Mouse (Mus musculus): ENCODE measurements around the gene Stpg3. TPM values are rescaled to one million over a fixed set of nuclear protein-coding genes. Genes with fewer than 3 reads are reported as not detected.
A peak's percentile ranks its signal among the peaks of the same experiment; 100 is the strongest.

Gene Stpg3
- polyA plus RNA-seq, 1 experiment from 2014 or later: 0.15 TPM

DNA sequence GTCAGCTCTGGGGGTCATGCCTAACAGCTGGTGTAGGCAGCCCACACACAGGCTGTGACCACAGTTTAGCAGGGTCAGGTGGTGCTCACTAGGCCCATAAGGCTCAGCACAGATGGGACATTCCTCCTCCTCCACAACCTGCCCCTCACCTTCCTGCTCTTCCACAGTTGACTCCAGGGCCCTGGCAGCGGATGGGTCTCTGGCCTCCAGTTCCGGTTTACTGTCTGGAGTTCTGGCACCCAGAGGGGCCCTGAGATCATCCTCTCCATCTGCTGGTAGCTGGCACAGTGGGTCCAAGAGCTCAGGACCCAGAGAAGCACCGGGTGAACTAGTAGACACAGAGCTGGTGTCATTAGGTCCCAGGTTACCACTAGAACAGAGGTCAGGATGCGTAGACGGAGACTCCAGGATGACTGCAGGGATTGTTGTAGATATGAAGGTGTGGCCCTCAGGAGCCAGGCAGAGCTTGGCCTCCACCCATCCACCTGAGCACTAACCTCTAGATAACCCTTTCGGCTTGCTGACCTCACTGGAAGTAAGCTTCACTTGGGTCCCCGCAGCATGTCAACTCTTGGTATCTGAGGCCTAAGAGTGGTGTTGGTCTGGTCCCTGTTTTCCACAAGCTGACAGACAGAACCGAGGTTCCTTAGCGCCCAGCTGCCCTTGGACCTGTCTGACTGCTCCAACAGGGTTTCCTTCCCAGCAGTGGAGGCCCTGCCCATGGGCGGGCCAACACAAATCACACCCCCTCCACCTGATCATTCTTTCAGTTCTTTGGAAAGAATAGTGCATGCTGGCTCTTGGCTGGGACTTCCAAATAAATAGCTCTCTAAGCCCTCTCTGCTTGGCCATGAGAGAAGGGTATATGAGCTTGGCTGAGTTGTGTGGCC, 32.0 kb upstream of the Stpg3 start, which contains the start of gene AL732309.1:
Gene AL732309.1 (minus strand): TSS at position 681 of the 890 bp plus-strand sequence.
- Histone ChIP-seq H3K36me3 (peaks cover 57% of the 10 kb centered on the region), H3K27me3 (peaks cover 28% of the 10 kb centered on the region)
- ATAC-seq (ENCODE audit: insufficient number of reproducible peaks, insufficient read depth, low FRiP score, low TSS enrichment, low read depth): no peak

DNA sequence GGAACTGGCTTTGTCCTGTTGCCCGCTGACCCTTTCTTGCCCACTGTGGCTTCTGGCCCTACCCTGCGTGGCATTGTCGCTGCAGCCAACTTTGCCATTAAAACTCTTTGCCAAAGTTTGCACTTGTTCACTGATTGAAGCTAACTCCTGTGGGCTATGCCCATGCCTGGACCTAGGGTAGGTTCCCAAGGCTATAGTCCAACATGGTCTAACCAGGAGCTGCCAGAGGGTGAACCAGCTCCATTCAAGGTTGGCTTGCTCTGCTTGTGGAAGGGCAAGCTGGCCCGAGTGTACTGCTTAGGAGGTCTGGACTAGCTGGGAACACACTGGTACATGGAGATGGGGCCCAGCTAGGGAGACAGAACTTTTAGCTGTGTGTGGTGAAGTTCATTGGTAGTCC, 29.7 kb upstream of the Stpg3 start:
- H3K36me3 ChIP-seq: peaks cover 35% of the 10 kb centered on the region
- ATAC-seq (ENCODE audit: insufficient number of reproducible peaks, insufficient read depth, low FRiP score, low TSS enrichment, low read depth): no peak
- H3K4me3 ChIP-seq: no peak overlapping the region
- H3K9ac ChIP-seq: no peak overlapping the region
- WGBS: 87% methylated on average over 4 of the region's 4 CpGs
- no peak overlapping the region for H3K4me2 ChIP-seq
- peaks cover 28% of the 10 kb centered on the region for H3K4me1 ChIP-seq
- H3K9me3 ChIP-seq: no peaks in the 10 kb centered on the region
- H3K27ac ChIP-seq: no peak overlapping the region
- peaks cover 34% of the 10 kb centered on the region for H3K27me3 ChIP-seq

More for the DNA sequence above, 32.0 kb upstream of the Stpg3 start, which contains the start of gene AL732309.1:
- peaks cover 12% of the 10 kb centered on the region for H3K4me1 ChIP-seq
- H3K9me3 ChIP-seq: no peaks in the 10 kb centered on the region
- no peak within 1 kb of the TSS for H3K4me3 ChIP-seq
- no peak within 1 kb of the TSS for H3K4me2 ChIP-seq
- H3K27ac ChIP-seq: no peak within 1 kb of the TSS
- H3K9ac ChIP-seq: no peak within 1 kb of the TSS
- 86% methylated on average over 10 of the region's 10 CpGs for WGBS

DNA sequence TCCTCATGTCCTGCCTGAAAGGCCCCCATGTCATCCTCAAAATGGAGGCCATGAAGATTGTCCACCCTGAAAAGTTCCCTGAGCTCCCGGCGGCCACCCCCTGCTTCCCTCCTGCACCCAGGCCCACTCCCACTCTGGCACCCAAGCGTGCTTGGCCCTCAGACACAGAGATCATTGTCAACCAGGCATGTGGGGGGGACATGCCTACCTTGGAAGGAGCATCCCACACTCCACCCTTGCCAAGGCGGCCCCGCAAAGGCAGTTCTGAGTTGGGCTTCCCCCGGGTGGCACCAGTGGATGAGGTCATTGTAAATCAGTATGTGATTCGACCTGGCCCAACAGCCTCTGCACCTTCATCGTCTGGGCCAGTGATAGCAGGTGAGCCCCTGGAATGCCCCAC, 28.9 kb upstream of the Stpg3 start:
- H3K9ac ChIP-seq: no peak overlapping the region
- H3K4me1 ChIP-seq: peaks cover 28% of the 10 kb centered on the region
- peaks cover 26% of the 10 kb centered on the region for H3K36me3 ChIP-seq
- H3K27me3 ChIP-seq: peaks cover 34% of the 10 kb centered on the region
- peak overlapping the region; percentile 93 for H3K4me2 ChIP-seq
- H3K4me3 ChIP-seq: no peak overlapping the region
- 80% methylated on average over 8 of the region's 8 CpGs for WGBS
- H3K27ac ChIP-seq: no peak overlapping the region
- no peak for ATAC-seq (ENCODE audit: insufficient number of reproducible peaks, insufficient read depth, low FRiP score, low TSS enrichment, low read depth)
- H3K9me3 ChIP-seq: no peaks in the 10 kb centered on the region

DNA sequence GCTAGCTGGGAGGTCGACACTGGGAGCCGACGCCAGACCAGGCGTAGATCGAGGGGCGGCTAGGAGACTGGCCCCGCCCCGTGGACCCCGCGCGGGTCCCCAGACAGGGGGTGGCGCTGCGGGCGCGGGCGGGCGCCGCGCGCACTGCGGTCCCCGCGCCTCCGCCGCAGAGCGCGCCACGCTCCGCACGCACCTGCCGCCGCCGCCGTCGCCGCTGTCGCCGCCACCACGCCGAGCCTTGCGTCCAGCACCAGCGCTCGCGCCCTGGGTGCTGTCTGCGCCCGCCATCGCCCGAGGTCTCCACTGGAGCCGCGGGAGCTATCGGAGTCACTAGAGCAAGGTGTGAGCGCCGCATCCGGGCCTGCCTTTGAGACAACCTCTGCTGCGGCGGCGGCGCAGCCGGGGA, 27.7 kb upstream of the Stpg3 start, which contains the start of the genes Rnf208 and Cysrt1:
Gene Rnf208 (plus strand): TSS at position 155 of the 406 bp plus-strand sequence.
Gene Cysrt1 (minus strand): TSS at position 352 of the 406 bp plus-strand sequence.
- H3K9me3 ChIP-seq: no peaks in the 10 kb centered on the region
- WGBS: under 1% methylated on average over 59 of the region's 59 CpGs
- H3K27me3 ChIP-seq: peaks cover 38% of the 10 kb centered on the region
- peak within 1 kb of the TSS; percentile 71 for H3K9ac ChIP-seq
- H3K27ac ChIP-seq: 0 out of 2 replicates have a peak within 1 kb of the TSS, but pooled peaks have one; percentile 71
- no peak for ATAC-seq (ENCODE audit: insufficient number of reproducible peaks, insufficient read depth, low FRiP score, low TSS enrichment, low read depth)
- peak within 1 kb of the TSS; percentile 93 for H3K4me2 ChIP-seq
- H3K4me1 ChIP-seq: peaks cover 28% of the 10 kb centered on the region
- peaks cover 14% of the 10 kb centered on the region for H3K36me3 ChIP-seq
- H3K4me3 ChIP-seq: peak within 1 kb of the TSS; percentile 57

DNA sequence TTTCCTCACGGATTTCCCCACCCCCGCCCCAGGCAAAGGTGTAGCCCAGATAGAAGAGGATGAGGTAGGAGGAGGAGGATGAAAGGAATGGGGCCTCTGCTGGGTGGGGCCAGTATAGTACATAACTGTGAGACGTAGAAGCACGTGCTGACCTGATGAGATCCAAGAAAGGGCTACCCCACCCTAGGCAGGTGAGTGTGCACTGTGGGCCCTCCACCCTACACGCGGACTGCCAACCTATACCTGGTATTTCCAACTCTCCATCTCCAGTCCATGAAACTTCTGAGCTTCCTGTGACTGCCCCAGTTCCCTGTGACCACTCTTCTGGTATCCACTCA, 27.0 kb upstream of the Stpg3 start:
- ATAC-seq (ENCODE audit: insufficient number of reproducible peaks, insufficient read depth, low FRiP score, low TSS enrichment, low read depth): no peak

DNA sequence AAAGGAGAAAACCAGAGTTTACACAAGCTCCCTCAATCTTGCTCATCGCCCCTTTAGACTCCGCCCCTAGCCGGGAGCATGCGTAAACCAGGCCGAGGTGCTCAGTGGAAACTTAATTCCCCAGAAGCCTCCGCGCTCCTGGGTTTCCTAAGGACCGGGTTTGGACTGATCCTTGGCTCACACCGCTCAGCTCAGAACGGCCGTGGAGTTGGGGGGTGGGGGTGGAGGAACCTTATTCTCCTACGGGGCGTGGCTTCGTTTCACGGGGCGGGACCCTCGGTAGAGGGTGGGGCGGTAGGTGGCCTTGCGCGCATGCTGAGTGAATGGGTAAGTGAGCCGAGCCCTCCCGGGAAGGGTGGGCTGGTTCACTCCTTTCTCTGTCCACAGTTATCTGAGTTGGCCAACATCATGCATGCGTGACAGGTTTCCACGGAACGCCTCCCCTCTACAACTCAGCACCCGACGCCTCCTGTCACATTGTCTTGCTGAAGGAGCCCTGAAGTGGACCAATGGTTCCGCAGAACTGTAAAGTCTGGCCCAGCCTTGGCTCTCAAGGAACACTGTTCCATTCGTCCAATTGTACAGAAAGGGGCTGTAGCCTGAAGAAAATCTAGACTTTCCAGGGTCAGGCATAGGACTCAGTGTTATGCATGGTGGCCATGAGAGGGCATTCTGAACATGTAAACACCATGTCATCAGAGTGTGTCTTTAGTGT, 26.4 kb upstream of the Stpg3 start:
- H3K27me3 ChIP-seq: peaks cover 44% of the 10 kb centered on the region
- WGBS: 1% methylated on average over 29 of the region's 29 CpGs
- H3K27ac ChIP-seq: peak overlapping the region; percentile 71; the same call in 1 of the 2 replicates
- H3K9ac ChIP-seq: peak overlapping the region; percentile 71
- peaks cover 28% of the 10 kb centered on the region for H3K4me1 ChIP-seq
- H3K36me3 ChIP-seq: peaks cover 5% of the 10 kb centered on the region; the same call in 1 of the 2 replicates
- H3K4me2 ChIP-seq: peak overlapping the region; percentile 93
- H3K4me3 ChIP-seq: peak overlapping the region; percentile 57
- H3K9me3 ChIP-seq: no peaks in the 10 kb centered on the region
- ATAC-seq (ENCODE audit: insufficient number of reproducible peaks, insufficient read depth, low FRiP score, low TSS enrichment, low read depth): peak; percentile 75

More for the DNA sequence above, 27.0 kb upstream of the Stpg3 start:
- peak overlapping the region; percentile 71; the same call in 1 of the 2 replicates for H3K9ac ChIP-seq
- H3K36me3 ChIP-seq: peaks cover 10% of the 10 kb centered on the region
- H3K27me3 ChIP-seq: peaks cover 39% of the 10 kb centered on the region
- 0 out of 2 replicates have a peak overlapping the region, but pooled peaks have one; percentile 71 for H3K27ac ChIP-seq
- H3K4me2 ChIP-seq: peak overlapping the region; percentile 93
- WGBS: 11% methylated on average over 6 of the region's 6 CpGs
- no peaks in the 10 kb centered on the region for H3K9me3 ChIP-seq
- peak overlapping the region; percentile 57 for H3K4me3 ChIP-seq
- H3K4me1 ChIP-seq: peaks cover 28% of the 10 kb centered on the region

DNA sequence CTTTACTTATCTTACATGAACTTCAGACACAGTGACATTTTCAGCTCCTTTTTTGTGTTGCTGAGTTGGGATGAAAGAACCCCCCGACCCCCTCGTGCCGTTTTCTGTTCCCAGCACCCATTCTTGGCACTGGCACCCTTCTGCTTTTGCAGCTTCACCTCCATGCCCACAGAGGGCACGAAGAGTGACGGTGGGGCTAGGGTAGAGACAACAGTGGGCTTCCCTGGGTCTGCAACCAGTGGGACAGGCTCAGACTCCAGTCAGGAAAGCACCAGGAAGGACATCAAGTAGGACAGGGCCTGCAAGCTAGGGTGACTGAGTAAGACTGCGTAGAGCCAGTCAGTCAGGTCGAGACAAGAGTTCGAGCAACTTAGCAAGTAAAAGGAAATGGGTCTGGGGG, 25.9 kb upstream of the Stpg3 start:
- H3K36me3 ChIP-seq: no peaks in the 10 kb centered on the region
- peaks cover 45% of the 10 kb centered on the region for H3K27me3 ChIP-seq
- peak overlapping the region; percentile 93 for H3K4me2 ChIP-seq
- peak overlapping the region; percentile 71; the same call in 1 of the 2 replicates for H3K27ac ChIP-seq
- peak overlapping the region; percentile 71 for H3K9ac ChIP-seq
- WGBS: 50% methylated on average over 8 of the region's 8 CpGs
- ATAC-seq (ENCODE audit: insufficient number of reproducible peaks, insufficient read depth, low FRiP score, low TSS enrichment, low read depth): no peak
- H3K4me3 ChIP-seq: peak overlapping the region; percentile 57
- H3K9me3 ChIP-seq: no peaks in the 10 kb centered on the region
- peaks cover 28% of the 10 kb centered on the region for H3K4me1 ChIP-seq

DNA sequence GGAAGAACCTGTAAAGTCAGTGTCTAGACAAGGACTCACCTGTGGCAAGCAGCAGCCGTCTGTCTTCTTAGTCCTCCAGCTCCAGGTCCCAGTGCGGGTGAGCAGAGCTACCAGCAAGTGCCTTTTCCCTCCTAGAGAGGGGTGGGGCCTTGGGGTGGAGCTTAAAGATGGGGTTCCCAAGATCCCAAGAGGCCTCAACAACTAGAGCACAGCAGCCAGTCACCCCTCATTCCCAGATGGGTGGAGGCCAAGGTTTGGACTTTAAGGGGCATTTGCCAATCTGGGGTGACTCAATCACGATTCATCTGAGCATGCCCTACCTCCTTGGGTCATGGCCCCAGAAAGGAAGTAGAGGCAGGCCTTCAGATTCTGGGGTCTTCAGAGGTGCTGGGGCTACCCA, 25.3 kb upstream of the Stpg3 start:
- Histone ChIP-seq H3K4me2 (no peak overlapping the region), H3K4me1 (peaks cover 28% of the 10 kb centered on the region), H3K9ac (no peak overlapping the region), H3K4me3 (no peak overlapping the region), H3K27ac (no peak overlapping the region), H3K36me3 (no peaks in the 10 kb centered on the region), H3K27me3 (peaks cover 47% of the 10 kb centered on the region), H3K9me3 (no peaks in the 10 kb centered on the region)
- no peak for ATAC-seq (ENCODE audit: insufficient number of reproducible peaks, insufficient read depth, low FRiP score, low TSS enrichment, low read depth)
- WGBS: 78% methylated on average over 3 of the region's 3 CpGs

DNA sequence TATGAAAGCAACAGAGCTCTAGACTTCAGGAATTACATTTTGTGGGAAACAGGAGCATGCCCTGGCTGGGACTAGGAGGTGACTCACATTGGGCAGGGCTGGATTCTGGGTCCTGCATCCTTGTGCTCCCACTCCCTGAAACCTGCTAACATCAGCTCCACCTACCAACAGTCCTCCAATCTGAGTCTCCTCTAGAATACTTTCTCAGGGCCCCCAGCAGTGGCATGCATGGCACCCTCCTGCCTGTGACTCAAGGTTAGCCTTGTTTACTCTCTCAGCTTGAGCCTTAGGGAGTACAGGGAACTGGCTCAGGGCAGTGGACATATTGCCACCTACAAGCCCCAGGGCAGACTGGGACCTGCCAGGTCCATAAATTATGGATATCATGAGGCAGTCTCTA, 23.7 kb upstream of the Stpg3 start:
- no peaks in the 10 kb centered on the region for H3K36me3 ChIP-seq
- H3K9ac ChIP-seq: 0 out of 2 replicates have a peak overlapping the region, but pooled peaks have one; percentile 36
- no peak overlapping the region for H3K4me3 ChIP-seq
- no peak overlapping the region for H3K27ac ChIP-seq
- ATAC-seq (ENCODE audit: insufficient number of reproducible peaks, insufficient read depth, low FRiP score, low TSS enrichment, low read depth): no peak
- no peaks in the 10 kb centered on the region for H3K9me3 ChIP-seq
- H3K4me2 ChIP-seq: no peak overlapping the region
- peaks cover 43% of the 10 kb centered on the region for H3K27me3 ChIP-seq
- H3K4me1 ChIP-seq: peaks cover 28% of the 10 kb centered on the region

DNA sequence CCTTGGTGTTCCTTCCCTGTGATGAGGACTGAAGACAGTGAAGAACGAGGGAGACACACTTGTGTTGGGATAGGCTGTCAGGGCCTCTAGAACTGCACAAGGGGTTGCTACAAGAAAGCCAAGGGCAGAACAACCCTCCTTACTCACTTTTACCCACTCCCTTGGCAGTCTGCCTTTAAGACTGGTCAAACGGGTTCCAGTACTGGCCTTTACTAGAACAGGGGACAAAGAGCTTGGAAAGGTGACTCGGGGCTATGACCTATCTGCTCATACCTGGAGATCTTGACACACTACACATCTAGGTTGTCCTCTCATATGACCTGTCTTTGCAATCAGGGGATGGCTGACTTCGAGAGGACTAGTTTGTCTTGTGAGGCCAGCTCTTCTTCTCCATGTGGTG, 23.1 kb upstream of the Stpg3 start:
- Histone ChIP-seq H3K9ac (no peak overlapping the region), H3K27me3 (peaks cover 42% of the 10 kb centered on the region), H3K9me3 (no peaks in the 10 kb centered on the region), H3K27ac (no peak overlapping the region), H3K4me1 (peaks cover 25% of the 10 kb centered on the region), H3K4me2 (no peak overlapping the region), H3K36me3 (no peaks in the 10 kb centered on the region), H3K4me3 (no peak overlapping the region)
- no peak for ATAC-seq (ENCODE audit: insufficient number of reproducible peaks, insufficient read depth, low FRiP score, low TSS enrichment, low read depth)
- WGBS: 68% methylated on average over 4 of the region's 4 CpGs

DNA sequence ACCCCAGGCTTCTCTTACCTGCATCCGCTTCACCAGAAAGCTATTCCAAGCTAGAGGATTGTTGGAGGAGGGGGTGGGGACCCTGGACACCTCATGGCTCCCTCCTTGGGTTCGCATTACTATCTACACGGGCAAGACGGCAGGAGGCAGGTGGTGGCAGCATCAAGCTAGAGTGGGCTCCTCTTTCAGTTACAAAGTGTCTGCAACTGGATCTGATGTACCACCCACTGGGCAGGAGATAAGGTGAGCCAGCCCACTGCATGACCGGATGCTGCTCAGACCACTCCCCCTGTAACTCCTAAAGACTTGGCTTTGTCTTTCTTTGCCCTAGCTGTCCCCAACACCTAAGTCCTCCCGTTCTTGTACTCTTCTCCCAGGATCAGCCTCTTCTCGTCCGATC, 22.2 kb upstream of the Stpg3 start, which contains the start of gene Rnf224:
Gene Rnf224 (minus strand): TSS at position 174 of the 400 bp plus-strand sequence.
- Histone ChIP-seq H3K9me3 (no peaks in the 10 kb centered on the region), H3K27ac (no peak within 1 kb of the TSS), H3K4me3 (no peak within 1 kb of the TSS), H3K36me3 (no peaks in the 10 kb centered on the region), H3K27me3 (peaks cover 35% of the 10 kb centered on the region), H3K4me1 (peaks cover 18% of the 10 kb centered on the region), H3K9ac (no peak within 1 kb of the TSS), H3K4me2 (no peak within 1 kb of the TSS)
- 31% methylated on average over 8 of the region's 8 CpGs for WGBS
- no peak for ATAC-seq (ENCODE audit: insufficient number of reproducible peaks, insufficient read depth, low FRiP score, low TSS enrichment, low read depth)
